In genomic region chr8:70539077-70539813, GRCm38 (mm10) we compare ENCODE assay signal across 8 mouse cellular contexts. TPM values are rescaled to one million over a fixed set of nuclear protein-coding genes. Genes with fewer than 3 reads are reported as not detected.
DNase-seq lines count a peak whose midpoint lies in the region; ATAC-seq and TF ChIP-seq lines count a peak whose summit lies in the region.

Gene Ell (plus strand): TSS chr8:70539457.

- no peak for TF ChIP-seq EP300 in ES-Bruce4 (IDR thresholded peaks at IDR 0.05; ENCODE audit: insufficient read depth, low read depth, low read length)
- TF ChIP-seq EP300 in liver, postnatal 0 days (IDR thresholded peaks at IDR 0.05; ENCODE audit: low read depth): 0 out of 2 replicates have a peak, but pooled peaks have one; percentile 8

- DNase-seq in heart, postnatal 10 days: peak; percentile 99 to 100
- DNase-seq in large intestine, adult 2 months (ENCODE audit: low read depth, low spot score): peak; percentile 97
- peak; percentile 100 for DNase-seq in liver, postnatal 0 days
- DNase-seq in testis, postnatal 10 days (ENCODE audit: low spot score): peak; percentile 100

- intact Hi-C loops in heart, postnatal 10 days (cut with DNase I): no loop called here

- H3K4me1 ChIP-seq in ES-Bruce4 (ENCODE audit: control insufficient read depth, insufficient read depth, low read length): no peaks in the 10 kb centered on the region
- peaks cover 33% of the 10 kb centered on the region for H3K4me1 ChIP-seq in forebrain, embryonic 13.5 days
- H3K4me1 ChIP-seq in liver, postnatal 0 days (ENCODE audit: insufficient read depth): peaks cover 32% of the 10 kb centered on the region
- peaks cover 18% of the 10 kb centered on the region for H3K4me1 ChIP-seq in neural tube, embryonic 14.5 days (ENCODE audit: control insufficient read depth, insufficient read depth, low read length)

- TF ChIP-seq CTCF in ES-Bruce4 (IDR thresholded peaks at IDR 0.05; ENCODE audit: low read depth, low read length): no peak
- TF ChIP-seq CTCF in liver, postnatal 0 days (IDR thresholded peaks at IDR 0.05; ENCODE audit: low read depth): no peak

- no peaks in the 10 kb centered on the region for H3K9me3 ChIP-seq in ES-Bruce4 (replicated peaks; ENCODE audit: control insufficient read depth, insufficient read depth, low read length, poor library complexity, severe bottlenecking)
- no peaks in the 10 kb centered on the region for H3K9me3 ChIP-seq in forebrain, embryonic 13.5 days (replicated peaks)
- H3K9me3 ChIP-seq in liver, postnatal 0 days (ENCODE audit: low read length): no peaks in the 10 kb centered on the region
- no peaks in the 10 kb centered on the region for H3K9me3 ChIP-seq in neural tube, embryonic 14.5 days (ENCODE audit: control insufficient read depth, low read length)

- H3K36me3 ChIP-seq in ES-Bruce4 (ENCODE audit: control insufficient read depth, insufficient read depth, low read length, poor library complexity, severe bottlenecking): no peaks in the 10 kb centered on the region; the same call in 1 of the 2 replicates
- peaks cover 29% of the 10 kb centered on the region for H3K36me3 ChIP-seq in forebrain, embryonic 13.5 days (ENCODE audit: poor library complexity, severe bottlenecking)
- peaks cover 26% of the 10 kb centered on the region for H3K36me3 ChIP-seq in liver, postnatal 0 days (replicated peaks; ENCODE audit: insufficient read depth, low read length)
- peaks cover 11% of the 10 kb centered on the region; the same call in 1 of the 2 replicates for H3K36me3 ChIP-seq in neural tube, embryonic 14.5 days (ENCODE audit: control insufficient read depth, insufficient read depth, low read length)

- under 1% methylated on average over 58 of the region's 58 CpGs for WGBS in forebrain, embryonic 13.5 days
- WGBS in large intestine, adult 2 months: under 1% methylated on average over 57 of the region's 58 CpGs
- WGBS in liver, postnatal 0 days (ENCODE audit: insufficient replicate concordance): under 1% methylated on average over 58 of the region's 58 CpGs
- WGBS in neural tube, embryonic 14.5 days: under 1% methylated on average over 57 of the region's 58 CpGs

- peak within 1 kb of the TSS; percentile 97 for H3K4me2 ChIP-seq in forebrain, embryonic 13.5 days
- H3K4me2 ChIP-seq in liver, postnatal 0 days (ENCODE audit: low read depth, low read length): peak within 1 kb of the TSS; percentile 96
- H3K4me2 ChIP-seq in neural tube, embryonic 14.5 days (ENCODE audit: low read depth, low read length): peak within 1 kb of the TSS; percentile 82

- peak; percentile 75 for ATAC-seq in cerebellum, adult (ENCODE audit: insufficient number of reproducible peaks, low FRiP score, low TSS enrichment)
- ATAC-seq in forebrain, embryonic 13.5 days: peak; percentile 90
- peak; percentile 83 for ATAC-seq in liver, postnatal 0 days
- peak; percentile 88 for ATAC-seq in neural tube, embryonic 14.5 days (ENCODE audit: low read depth)

- peak within 1 kb of the TSS; percentile 82 for H3K9ac ChIP-seq in ES-Bruce4 (ENCODE audit: low read depth, poor library complexity, severe bottlenecking)
- H3K9ac ChIP-seq in forebrain, embryonic 13.5 days: peak within 1 kb of the TSS; percentile 91
- peak within 1 kb of the TSS; percentile 94 for H3K9ac ChIP-seq in liver, postnatal 0 days (replicated peaks)
- peak within 1 kb of the TSS; percentile 67 for H3K9ac ChIP-seq in neural tube, embryonic 14.5 days (replicated peaks; ENCODE audit: low read depth, low read length)

- TF ChIP-seq POLR2A in ES-Bruce4 (IDR thresholded peaks at IDR 0.05; ENCODE audit: insufficient read depth, low read length): peak; percentile 75

- H3K27ac ChIP-seq in ES-Bruce4 (ENCODE audit: insufficient read depth, low read length): peak within 1 kb of the TSS; percentile 71
- H3K27ac ChIP-seq in forebrain, embryonic 13.5 days: peak within 1 kb of the TSS; percentile 93
- H3K27ac ChIP-seq in liver, postnatal 0 days (ENCODE audit: low read depth): peak within 1 kb of the TSS; percentile 99
- H3K27ac ChIP-seq in neural tube, embryonic 14.5 days (ENCODE audit: low read depth, low read length): peak within 1 kb of the TSS; percentile 93

- H3K4me3 ChIP-seq in ES-Bruce4 (ENCODE audit: low read depth, low read length): peak within 1 kb of the TSS; percentile 82
- H3K4me3 ChIP-seq in forebrain, embryonic 13.5 days: peak within 1 kb of the TSS; percentile 81
- peak within 1 kb of the TSS; percentile 87 for H3K4me3 ChIP-seq in liver, postnatal 0 days (ENCODE audit: low read depth, low read length)
- H3K4me3 ChIP-seq in neural tube, embryonic 14.5 days (ENCODE audit: low read depth, low read length): peak within 1 kb of the TSS; percentile 69

- no peaks in the 10 kb centered on the region for H3K27me3 ChIP-seq in ES-Bruce4 (ENCODE audit: control insufficient read depth, insufficient read depth, low read length, poor library complexity, severe bottlenecking)
- H3K27me3 ChIP-seq in forebrain, embryonic 13.5 days: no peaks in the 10 kb centered on the region
- no peaks in the 10 kb centered on the region for H3K27me3 ChIP-seq in liver, postnatal 0 days (ENCODE audit: insufficient read depth, low read length)
- no peaks in the 10 kb centered on the region for H3K27me3 ChIP-seq in neural tube, embryonic 14.5 days (ENCODE audit: control insufficient read depth, insufficient read depth, low read length)

RNA-seq across cellular contexts. Expression of gene Ell, which starts in this region (rescaled TPM):
- 12.4 and 13.2 TPM in 2 replicates for polyA plus RNA-seq in ES-Bruce4 (2011; ENCODE audit: insufficient read depth, insufficient read length, low read depth, missing spikeins)
- polyA plus RNA-seq in forebrain, embryonic 13.5 days (2015; fragmentation: Nextera tagmentation; extraction: Ambion mirVana): 16.5 and 16.6 TPM in 2 replicates
- total RNA-seq in heart, postnatal 10 days (2021): 10 to 100 TPM; 15.9 to 17.9 TPM
- polyA plus RNA-seq in large intestine, adult 2 months (2012; rRNA removed): 24.9 and 28.2 TPM in 2 replicates
- polyA plus RNA-seq in liver, postnatal 0 days (2015; fragmentation: Nextera tagmentation; extraction: Ambion mirVana): 9.5 and 9.7 TPM in 2 replicates
- 16.7 and 17.8 TPM in 2 replicates for polyA plus RNA-seq in neural tube, embryonic 14.5 days (2014; fragmentation: Nextera tagmentation; extraction: Ambion mirVana)

Comparison
In these comparisons a context has a peak if more than half of its experiments do, and no peak if none do; other contexts are left out.
1. Peak in every context shown above with its lines: DNase-seq, ATAC-seq, H3K4me3 ChIP-seq and H3K27ac ChIP-seq.